Mouse (Mus musculus) gonadal fat pad, adult 2 months (tissue): ENCODE data around the gene Scn3a. TPM values are rescaled to one million over a fixed set of nuclear protein-coding genes. Genes with fewer than 3 reads are reported as not detected.

Experiments used
- DNase-seq: peaks from one replicate; pipeline ENCODE4 v3.0.0-alpha.2; 2012; ENCODE audit warnings: low read depth
- polyA plus RNA-seq: library from polyadenylated mRNA; depleted of rRNA; stranded (reverse); fragments of >200 nt; gene quantifications from 2 replicates; pipeline ENCODE4 v1.2.3, GENCODE M21; 2012; rRNA removed

Scn3a gene
- polyA plus RNA-seq: 0.14 and 0.23 TPM in 2 replicates

DNA sequence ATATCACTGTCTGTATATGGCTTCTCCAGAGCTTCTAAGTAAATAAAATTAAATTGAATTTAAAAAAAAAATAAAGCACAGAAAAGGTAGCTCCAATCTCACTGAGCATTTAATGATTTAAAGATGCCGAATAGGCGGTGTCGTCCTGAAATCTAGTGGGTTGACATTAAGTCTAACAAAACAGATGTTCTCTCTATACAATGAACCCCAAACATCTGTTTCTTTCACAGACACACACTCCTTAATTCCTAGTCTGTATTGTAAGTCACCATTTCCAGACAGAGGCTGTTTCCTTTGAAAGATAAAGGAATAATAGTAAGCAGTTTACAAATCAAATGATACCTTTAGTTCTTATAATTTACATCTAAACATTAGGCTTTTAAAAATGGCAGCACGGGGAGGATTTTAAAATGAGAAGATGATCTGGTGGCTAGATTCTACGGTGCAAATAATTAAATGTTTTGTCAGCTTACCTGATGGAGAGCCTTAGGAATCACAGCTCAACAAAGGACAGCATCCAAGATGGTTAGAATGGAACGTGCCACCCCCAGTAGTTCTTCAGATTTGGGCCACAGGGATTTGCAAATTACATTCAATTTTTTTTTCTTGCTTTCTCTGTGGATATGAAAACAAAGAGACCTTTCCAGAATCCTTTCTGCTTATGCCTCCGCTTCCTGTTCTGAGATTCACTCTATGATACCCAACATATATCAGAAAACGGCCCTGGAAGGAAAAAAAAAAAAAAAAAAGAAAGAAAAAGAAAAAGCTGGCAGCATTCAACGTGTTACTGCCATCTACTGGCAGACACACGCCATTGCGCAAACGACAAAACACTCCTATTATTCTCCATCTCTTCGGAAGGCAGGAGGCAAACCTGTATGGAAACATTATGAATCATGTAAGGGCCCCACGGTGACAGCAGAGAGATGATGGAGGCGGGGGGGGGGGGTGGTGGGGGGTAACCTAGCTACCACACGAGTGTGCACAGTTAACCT lies at the start of gene Scn3a:
TSS of gene Scn3a (minus strand) at position 835 of the 995 bp plus-strand sequence.
- no peak for DNase-seq

DNA sequence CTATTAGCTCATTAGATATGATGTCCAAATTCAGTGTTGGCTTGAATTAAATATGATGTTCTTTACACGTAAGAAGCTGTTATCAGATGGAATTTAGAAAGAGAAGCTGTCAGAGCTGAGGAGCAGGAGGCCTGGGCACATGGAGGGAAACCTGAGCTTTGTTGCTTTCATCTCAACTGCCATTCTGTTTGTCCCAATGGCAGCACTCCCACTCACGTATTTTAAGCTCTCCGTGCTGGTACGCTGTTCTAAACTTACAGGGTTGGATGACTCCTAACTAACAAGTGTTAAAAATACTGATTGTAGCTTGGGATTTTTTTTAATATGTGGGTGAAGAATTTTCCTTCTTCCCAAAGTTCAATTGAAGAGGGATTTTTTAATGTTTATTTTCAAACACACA lies 44.5 kb upstream of the Scn3a start:
- no peak for DNase-seq

DNA sequence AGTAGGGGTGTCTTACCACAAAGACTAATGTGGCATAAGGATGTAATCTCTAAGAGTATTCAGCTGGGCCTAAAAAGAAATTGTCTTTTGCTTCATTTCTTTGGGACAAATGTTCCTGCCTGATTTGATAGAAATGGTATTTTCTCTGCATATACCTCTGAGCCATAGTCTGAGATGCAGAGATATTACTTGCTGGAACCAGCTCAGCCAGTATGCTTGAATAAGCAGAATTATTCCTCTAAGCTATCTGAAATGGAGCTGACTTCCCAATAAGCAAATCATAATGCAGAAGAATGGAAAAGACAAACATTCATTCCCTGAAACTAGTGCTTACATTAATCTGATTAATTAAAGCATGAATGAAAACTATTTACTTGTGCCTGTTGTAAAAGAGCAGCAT lies 40.4 kb upstream of the Scn3a start:
- no peak for DNase-seq

DNA sequence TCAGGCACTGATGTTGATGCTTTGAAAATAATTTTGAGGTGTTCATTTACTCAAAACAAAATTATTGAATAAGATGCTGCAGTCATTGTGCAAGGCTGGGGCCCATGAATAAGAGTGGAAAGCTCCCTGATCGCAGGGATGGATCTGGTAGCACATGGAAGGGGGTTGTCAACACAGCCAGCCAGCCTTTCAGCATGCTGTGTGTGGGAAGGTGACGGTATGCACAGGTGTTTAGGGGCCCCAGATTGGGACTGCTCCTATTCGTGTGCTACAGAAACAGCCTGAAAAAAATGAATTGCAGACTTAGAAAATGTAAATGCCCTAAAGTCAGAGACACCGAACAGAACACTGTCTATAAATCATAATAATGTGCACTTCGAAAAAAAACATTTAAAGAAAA lies 20.3 kb upstream of the Scn3a start:
- DNase-seq: no peak

DNA sequence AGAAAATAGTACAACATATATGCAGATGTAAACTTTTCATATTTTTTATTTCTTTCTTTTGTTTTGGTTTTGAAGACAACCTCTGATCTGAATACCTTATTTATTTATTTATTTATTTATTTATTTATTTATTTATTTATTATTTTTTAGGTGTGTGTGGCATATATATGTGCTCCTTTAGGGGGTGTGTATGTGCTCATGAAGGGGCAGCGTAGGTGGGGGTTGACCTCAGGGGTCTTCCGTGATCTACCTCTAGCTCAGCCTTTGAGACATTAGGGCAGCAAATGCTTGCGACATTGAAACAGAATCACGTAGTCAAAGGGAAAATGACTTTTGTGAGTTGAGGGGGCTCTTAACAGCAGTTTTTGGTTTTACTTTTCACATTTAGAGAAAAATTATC lies 498 bp upstream of the Scn3a start:
- no peak for DNase-seq

DNA sequence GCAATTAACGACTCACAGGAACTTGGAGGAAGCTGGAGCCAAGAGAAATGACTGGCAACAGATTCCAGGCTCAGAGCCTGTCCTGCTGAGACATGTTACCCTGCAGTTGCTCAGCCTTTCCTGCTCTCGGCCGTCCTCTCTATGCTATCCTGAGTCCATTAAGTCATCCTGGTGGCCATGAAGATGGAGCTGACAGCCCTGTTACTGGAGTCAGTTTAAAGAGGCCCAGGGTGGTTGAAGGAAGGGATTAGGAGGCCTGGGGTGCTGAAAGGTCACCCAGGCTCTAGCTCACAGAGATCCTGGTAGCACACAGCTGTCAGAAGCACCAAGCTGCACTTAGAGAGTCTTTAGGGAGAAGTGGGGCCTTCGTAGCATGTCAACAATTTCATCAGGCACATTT lies 3.5 kb downstream of the Scn3a start:
- DNase-seq: no peak

DNA sequence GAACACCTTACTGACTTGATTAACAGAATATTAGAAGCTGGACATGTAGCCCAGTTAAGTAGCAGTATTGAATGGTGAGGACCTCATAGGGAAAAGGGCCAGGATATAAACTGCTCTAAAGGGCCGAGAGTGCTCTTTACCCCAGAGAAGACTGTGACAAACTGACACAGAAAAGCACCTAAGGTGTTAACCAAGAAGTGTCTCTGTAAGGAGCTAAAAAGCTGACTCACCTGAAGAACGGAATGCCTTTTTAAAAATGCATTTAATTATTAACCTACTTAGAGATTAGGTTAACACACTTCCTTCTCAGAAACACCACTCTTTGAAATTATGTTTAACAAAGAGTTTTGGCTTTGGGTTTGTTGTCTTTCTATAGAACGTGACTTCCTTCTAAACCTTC lies 9.7 kb downstream of the Scn3a start:
- no peak for DNase-seq

DNA sequence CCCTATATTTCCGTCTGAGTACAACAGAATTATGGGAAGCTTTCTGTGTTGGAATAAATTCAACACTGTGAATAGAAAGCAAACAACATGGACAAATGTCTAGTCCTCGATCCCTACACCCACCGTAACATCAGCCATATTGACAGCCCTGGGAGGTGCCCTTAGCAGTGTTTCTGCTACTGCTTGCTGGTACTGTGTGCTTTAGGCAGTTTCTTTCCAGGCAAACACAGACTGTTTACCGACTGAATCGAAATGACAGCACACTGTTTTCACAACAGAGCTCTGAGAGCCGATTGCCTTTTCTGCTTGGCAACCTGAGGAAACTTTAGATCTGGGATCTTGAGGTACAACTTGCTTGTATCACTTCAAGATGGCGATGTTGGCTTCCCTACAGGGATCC lies 12.8 kb downstream of the Scn3a start:
- DNase-seq: no peak

DNA sequence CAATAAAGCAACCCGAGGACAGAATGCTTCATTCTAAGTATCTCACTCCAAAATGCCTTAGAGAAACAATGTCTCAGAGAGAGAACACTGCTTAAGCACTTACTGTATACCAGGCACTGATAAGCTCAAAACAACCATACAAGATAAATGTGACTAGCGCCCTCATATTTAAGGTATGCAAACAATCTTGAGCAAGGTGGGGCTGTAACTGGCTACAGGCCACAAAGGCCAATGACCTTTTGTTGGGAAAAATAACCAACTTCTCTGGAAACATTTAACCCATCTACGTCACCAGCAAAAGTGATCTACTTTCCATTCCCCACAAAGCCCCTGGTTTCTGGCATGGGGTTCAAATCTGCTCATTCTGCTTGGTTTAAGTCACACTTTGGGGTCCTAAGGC lies 14.0 kb downstream of the Scn3a start:
- DNase-seq: no peak

DNA sequence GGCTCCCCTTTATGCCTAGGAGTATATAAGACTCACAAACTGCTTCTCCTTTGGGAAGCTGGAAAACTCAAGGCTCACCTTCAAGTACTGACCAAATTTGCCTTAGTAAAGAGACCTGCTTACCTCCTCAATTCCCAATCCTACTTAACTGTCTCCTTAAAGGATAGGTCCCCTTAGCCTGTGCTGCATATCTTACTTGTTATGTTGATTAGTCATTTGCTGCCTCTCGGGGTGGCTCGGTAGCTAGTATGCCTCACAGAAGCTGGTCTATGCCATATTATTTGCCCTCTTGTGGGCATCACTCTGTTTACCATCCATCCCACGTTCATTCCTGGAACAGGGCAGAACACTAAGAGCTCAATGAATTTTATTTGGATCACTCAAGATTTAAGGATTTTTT lies 14.7 kb downstream of the Scn3a start:
- no peak for DNase-seq

DNA sequence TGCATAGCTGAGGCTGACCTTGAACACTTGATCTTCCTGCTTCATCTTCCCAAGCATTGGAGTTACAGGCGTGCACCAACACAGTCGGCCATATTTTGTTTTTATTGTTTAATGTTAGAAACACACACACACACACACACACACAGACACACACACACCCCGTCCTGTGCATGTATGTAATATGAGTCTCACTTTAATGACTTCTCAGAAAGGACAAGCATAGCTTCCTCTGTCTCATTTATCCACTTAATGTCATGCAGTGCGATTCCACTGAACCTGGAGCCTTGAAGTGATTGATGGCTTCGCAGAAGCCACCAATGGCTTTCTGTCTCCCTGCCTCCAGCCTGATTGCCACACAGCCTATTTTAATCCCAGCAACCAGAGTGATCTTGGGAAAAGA lies 15.2 kb downstream of the Scn3a start:
- DNase-seq: no peak

DNA sequence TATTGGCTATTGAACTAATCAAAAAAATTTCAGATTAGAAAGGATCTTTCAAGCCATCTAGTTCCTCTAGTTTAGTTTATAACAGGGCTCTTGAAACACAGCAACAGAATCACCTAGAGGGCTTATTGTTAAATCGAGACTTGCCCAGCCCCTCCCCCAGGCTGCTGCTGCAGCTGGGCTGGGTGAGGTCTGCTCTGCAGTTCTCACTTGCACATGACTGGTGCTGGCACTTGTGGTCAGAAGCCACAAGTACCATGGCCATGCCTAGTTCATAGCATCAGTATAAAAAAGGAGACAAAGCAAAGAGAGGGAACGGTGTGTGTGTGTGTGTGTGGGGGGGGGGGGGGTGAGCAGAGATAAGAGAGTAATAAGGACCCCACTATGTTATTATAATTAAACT lies 15.7 kb downstream of the Scn3a start:
- DNase-seq: no peak

DNA sequence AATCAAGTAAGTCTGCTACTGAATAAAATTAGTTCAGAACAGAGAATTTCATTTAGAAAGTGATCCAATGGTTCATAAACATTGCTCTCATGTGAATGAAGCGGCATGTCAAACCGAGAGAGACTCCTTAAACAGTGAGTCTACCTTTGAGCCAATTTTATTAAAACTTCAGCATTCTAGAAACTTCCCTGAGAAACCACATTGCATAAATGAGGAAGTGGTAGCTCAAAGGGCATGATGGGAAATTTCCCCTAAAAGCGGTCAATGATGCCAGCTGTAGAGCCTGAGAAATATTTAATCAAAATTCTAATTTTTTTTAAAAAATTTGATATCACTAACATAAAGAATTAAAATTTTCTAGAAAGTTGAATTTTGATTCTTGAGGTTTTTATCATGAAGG lies 16.9 kb downstream of the Scn3a start:
- no peak for DNase-seq

DNA sequence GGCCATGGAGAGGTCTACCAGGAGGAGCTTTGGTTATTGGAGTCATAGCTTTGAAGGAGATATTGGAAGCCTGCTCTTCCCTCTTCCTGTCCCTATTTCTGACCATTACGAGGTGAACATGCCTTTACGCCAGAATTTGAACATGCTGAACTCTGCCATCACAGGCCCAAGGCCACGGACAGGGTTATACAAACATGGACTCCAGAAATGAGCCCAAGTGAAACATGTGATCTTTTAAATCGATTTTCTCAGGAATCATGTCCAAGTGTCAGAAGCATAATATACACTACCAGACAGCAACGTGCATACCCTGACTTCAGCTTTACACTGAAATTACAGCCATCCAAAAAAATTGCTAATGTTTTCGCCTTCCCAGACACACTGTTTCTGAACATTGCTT lies 18.8 kb downstream of the Scn3a start:
- DNase-seq: no peak

DNA sequence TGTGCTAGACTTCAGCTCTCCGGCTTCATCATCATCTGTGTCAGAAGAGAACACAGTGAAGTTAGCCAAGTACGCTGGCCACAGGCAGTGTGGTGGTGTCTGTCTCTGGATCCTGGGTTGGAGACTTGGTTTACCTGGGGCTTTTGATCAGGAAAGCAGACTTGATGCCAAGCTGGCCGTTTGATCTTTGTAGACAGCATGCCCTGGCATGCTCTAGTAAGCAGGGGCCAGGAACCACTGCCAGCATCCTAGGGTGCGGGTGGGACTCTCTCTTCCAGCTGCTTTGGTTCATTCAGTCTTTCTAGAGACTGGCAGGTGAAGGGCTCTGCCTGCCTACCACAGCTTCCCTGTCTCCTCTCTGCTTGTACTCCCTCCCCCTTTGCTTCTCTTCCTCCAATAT lies 20.1 kb downstream of the Scn3a start:
- no peak for DNase-seq

DNA sequence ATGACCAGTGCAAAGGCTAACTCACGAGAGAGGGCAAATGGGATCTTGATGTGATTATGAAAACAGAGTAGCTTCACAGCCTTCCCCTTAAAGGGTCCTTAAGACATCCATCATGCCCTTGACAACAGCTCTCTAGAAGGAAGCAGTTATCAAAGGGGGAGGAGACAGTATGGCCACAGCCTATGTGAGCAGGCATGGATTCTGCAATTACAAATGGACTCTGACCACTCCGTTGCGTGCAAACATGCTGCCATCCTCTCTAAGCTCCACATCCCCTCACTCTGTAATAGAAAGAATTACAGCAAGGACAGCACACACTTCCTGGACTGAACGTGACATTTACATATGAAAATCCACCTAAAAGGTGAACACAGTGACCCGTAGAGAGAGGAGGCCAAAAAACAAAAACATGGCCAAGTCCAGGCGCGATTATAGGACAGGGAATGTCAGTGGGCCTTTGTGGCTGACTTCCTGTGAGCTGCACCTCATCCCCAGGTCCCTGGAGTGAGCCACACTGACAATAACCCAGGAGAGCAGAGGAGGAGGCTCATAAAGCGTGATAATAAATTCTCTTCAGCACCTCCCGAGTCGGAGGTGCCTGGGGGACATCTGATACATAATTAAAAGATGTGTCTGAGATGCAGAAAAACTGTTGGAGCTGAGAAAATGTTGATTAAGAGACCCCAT lies 24.4 kb downstream of the Scn3a start:
- DNase-seq: no peak

DNA sequence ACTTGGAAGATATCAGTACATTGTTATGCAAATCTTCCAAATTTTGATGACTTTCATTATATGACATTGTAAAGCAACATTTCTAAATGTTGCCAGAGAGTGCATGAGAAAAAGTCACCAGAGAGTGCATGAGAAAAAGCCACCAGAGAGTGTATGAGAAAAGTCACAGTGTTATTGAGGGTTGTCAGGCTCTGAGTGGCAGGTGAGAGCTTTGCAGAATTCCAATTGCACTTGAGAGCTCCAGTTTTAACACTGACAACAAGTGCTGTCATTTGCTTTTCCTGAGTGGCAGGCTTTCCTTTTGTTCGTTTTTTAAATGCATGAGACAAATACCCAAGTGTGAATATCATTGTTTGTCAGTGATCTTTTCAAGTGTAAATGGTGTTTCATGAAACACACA lies 25.6 kb downstream of the Scn3a start:
- no peak for DNase-seq

DNA sequence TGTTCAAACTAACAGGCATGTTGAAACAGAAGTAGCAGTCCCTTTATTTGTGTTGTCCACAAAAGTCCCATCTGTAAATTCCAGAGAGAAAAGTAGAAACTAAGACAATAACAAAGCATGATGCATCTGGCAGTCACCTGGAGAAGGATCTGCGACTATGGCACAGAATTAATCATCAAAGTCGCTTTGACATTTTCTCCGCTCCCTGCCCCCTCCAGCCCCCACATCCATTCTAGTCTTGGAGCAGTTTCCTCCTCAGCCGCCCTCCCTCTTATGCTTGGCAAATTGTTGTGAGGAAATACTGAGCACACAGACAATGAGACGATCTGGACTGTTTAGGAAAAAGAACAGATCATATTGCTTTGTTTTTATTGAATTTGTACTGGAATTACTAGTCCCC lies 29.0 kb downstream of the Scn3a start:
- no peak for DNase-seq

DNA sequence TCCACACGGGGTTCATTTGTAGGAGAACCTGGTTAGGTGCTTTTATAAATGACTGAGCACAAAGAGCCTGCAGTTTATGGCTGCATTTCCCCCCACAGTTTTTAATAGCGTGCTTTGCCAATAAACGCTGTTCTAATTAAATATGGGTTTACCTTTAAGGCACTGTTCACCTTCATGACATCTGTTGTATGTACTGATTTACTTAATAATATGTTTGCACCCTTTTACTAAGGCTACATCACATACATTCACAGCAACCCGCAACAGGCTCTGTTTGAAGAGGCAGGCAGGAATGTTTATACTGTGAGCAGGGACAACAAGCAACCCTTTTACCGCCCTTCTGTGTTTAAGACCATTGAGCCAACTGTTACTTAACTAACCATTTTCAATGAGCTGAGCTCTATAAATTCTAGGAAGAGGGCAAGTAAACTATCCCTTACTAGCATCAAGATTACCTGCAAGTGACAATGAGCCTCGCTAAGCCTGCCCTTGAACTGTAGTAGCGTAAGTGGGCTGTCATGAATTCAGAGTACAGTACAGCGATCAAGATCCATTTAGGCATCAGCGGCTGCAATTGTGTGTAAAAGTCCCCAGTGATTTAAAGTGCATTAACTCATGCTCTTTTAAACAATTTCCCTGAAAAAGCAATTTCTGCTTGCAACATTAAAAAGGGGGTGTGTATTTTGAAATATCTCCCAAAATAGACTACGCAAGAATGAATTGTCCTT lies 35.1 kb downstream of the Scn3a start:
- DNase-seq: no peak

DNA sequence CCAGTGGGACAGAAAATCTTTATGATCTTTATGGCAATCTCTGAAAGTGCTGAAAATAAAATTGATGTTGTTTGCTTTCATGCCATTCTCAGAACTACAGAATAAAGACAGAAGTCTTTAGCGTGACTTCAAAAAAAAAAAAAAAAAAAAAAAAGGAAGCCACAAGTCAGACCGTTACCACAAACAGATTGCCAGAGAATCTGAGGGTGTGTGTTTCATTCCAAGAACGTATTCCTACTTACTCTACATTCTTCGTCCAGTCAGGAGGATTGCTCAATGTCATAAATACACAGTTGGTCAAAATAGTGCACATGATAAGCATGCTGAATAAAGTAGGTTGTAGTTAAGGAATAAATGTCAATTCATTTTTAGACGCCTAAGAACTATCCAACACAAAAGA lies 38.3 kb downstream of the Scn3a start:
- DNase-seq: no peak

DNA sequence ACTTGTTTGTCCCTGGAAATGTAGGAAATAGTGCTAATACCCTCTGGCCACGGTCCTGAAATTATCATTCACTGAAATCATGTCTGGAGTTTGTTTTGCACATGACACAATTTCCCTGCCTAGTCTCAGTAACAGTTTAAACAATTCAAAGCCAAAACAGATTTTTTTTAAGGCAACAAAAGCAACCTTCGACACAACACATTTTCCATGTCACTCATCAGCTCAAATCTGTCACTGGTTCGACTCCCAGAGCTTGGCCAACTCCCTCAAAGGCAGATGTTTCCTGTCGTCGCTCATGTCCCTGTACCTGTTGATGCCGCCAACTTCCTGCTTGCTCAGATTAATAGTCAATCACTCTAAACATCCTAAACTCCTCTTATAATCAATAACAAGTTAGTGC lies 50.7 kb downstream of the Scn3a start:
- no peak for DNase-seq

DNA sequence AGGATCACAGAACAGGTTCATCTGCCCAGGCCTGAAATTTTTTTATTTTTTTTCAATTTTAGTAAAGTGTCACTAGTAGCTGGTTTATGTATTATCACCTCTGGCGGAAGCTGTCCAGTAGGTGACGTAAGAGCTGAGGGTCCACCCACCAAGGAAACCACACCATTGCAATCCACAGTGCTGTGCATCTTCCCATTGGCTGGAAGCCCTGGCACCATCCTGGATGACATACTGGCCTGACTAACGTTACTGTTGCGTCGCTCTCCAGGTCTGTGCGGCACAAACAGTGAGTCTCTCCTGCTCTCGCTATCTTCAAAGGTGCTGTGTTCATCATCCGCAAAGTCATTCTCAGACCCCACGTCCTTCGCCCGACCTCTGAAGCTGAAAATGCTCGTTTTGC lies 59.2 kb downstream of the Scn3a start:
- DNase-seq: no peak

DNA sequence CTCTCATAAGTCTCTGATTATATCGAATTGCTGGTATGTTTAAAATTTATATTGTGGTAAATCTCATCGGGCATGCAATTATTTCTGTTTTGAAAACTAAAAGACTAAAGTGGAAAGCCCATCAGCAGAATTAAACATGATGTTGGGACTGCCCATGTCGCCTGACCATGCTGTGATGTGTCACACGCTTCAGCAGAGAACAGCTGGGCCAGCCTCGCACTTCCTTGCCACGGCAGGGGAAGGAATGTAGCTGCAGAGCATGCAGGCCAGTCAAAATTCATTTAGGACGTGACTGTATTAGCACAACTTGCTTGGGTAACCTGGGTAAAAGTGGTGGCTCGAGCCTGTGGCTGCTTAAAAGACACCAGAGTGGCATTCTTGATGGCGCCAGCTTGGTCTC lies 77.0 kb downstream of the Scn3a start:
- DNase-seq: no peak
